Mouse (Mus musculus) urinary bladder, adult 2 months (tissue): ENCODE data around the gene Slc30a5. TPM values are rescaled to one million over a fixed set of nuclear protein-coding genes. Genes with fewer than 3 reads are reported as not detected.

Experiments
- DNase-seq: peaks from one replicate; pipeline ENCODE4 v3.0.0; 2022; ENCODE audit warnings: low spot score
- polyA plus RNA-seq: library from polyadenylated mRNA; depleted of rRNA; stranded (reverse); fragments of >200 nt; gene quantifications from 2 replicates; pipeline ENCODE4 v1.2.3, GENCODE M21; 2012; rRNA removed

Gene Slc30a5
- polyA plus RNA-seq, 1 experiment = 48.8 TPM

DNA sequence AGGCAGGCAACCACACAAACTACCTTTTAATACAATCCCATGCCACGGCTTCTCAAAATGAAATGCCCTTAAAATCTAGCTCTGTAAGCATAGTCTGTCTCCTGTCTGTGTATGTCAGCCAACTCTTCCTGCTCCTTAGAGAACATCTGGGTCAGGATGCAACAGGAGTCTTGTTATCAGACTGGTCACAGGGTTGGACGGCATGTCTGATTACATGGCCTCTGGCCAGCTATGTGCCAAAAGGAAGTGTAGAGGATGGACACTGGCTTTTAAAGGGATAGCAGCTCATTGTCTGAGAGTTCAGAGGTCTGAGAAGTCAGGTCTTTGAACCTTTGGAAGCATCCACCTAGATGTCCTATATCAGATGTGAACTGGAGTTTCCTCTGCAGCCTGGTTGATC, 77.9 kb downstream of the Slc30a5 start:
- no peak for DNase-seq

DNA sequence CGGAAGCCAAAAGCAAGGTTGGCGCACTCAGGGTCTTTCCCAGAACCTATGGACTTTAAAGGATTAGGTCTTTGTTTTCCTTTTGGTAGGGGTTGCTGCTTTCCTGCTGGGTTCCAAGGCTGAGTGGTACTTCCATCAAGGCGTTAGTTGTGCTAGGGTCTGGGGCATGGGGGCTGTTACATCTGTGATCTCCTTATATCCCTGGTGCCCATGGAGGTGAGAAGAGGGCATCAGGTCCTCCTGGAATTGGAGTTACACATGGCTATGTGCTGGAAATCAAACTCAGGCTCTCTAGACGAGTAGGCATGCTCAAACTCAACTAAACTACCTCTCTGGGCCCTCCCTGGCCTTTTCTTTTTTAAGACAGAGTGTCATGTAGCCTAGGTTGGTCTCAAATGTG, 79.0 kb downstream of the Slc30a5 start:
- no peak for DNase-seq

DNA sequence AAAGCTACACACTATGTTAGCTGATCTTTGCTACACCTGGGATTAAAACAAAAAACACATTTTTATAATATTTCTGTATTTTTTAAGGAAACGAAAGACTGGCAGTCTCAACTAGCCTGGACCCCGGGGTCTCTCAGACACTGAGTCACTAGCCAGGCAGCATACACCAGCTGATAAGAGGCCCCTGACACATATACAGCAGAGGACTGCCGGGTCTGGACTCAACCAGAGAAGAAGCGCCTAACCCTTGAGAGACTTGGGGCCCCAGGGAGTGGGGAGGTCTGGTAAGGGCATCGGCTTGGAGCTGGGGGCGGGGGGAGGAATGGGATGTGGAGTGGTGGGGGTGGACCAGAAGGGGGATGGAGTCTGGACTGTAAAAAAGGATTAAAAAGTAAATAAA, 80.2 kb downstream of the Slc30a5 start:
- DNase-seq = no peak

Other genes starting within 250 kb of the Slc30a5 start
- 13.9 and 14.9 TPM in 2 replicates for gene Marveld2, start 216.5 kb downstream of the Slc30a5 start, polyA plus RNA-seq
- 122 and 135 TPM in 2 replicates for gene Ak6, start 182.4 kb downstream of the Slc30a5 start, polyA plus RNA-seq
- 13.9 and 14.5 TPM in 2 replicates for gene Rad17, start 182.4 kb downstream of the Slc30a5 start, polyA plus RNA-seq
- gene Taf9, start 181.8 kb downstream of the Slc30a5 start, polyA plus RNA-seq = 8.3 and 8.7 TPM in 2 replicates
- gene Ccdc125, start 163.7 kb downstream of the Slc30a5 start, polyA plus RNA-seq = 8.8 and 9.1 TPM in 2 replicates
- 27.4 and 33.6 TPM in 2 replicates for gene Cdk7, start 102.5 kb downstream of the Slc30a5 start, polyA plus RNA-seq
- 75.0 and 84.5 TPM in 2 replicates for gene Mrps36, start 88.8 kb downstream of the Slc30a5 start, polyA plus RNA-seq
- gene Cenph, start 57.5 kb downstream of the Slc30a5 start, polyA plus RNA-seq = 0.88 and 1.6 TPM in 2 replicates
- gene Ccnb1, start 46.9 kb downstream of the Slc30a5 start, polyA plus RNA-seq = 3.1 and 3.2 TPM in 2 replicates